Mouse (Mus musculus): Measurements from ENCODE around the gene Afap1l2.

GRCm38 (mm10) chr19:56930029-56930428, 78.0 kb downstream of the Afap1l2 start:
- no peak for TF ChIP-seq CTCF (IDR thresholded peaks at IDR 0.05; ENCODE audit: extremely low read depth, insufficient read length, insufficient replicate concordance, low read depth, low read length)
- no peak for TF ChIP-seq POLR2A (IDR thresholded peaks at IDR 0.05; ENCODE audit: low read depth, low read length)

All from small intestine, adult 2 months (tissue).